Mouse (Mus musculus): ENCODE measurements around the gene Ppp1r16b.
A peak's percentile ranks its signal among the peaks of the same experiment; 100 is the strongest.

- no peak for TF ChIP-seq CTCF (conservative IDR thresholded peaks at IDR 0.05; ENCODE audit: insufficient read depth, insufficient read length, low read depth, low read length)
- peak; percentile 55 for TF ChIP-seq POLR2A (IDR thresholded peaks at IDR 0.05; ENCODE audit: low read depth, low read length)
These were observed 40.4 kb upstream of the Ppp1r16b start, which contains the start of gene Actr5 for GRCm38 (mm10) chr2:158624718-158625222.

Measured in kidney, adult 2 months (tissue).